Mouse (Mus musculus) natural killer cell, adult 2 months (primary cell): ENCODE measurements around the gene Sp1.

Experiments
- DNase-seq, 2 experiments: peaks; one replicate each; pipeline ENCODE4 v3.0.0; 2022; ENCODE audit warnings: low spot score in 2 of 2

The Sp1 gene

GRCm38 (mm10) chr15:102473246-102473645 lies 67.3 kb downstream of the Sp1 start:
- DNase-seq = no peak

GRCm38 (mm10) chr15:102474520-102474919 lies 68.6 kb downstream of the Sp1 start:
- DNase-seq = no peak

- DNase-seq = no peak
Observed at GRCm38 (mm10) chr15:102483136-102483535, 77.2 kb downstream of the Sp1 start.

GRCm38 (mm10) chr15:102485853-102486252 lies 79.9 kb downstream of the Sp1 start:
- no peak for DNase-seq
